Mouse (Mus musculus): ENCODE measurements at regions not wholly inside any gene's neighbourhood (a gene's known extent, or its start where the extent isn't known, plus 50 kb on each side); places are given as distances from the start of the nearest gene placed in this dataset.

DNA sequence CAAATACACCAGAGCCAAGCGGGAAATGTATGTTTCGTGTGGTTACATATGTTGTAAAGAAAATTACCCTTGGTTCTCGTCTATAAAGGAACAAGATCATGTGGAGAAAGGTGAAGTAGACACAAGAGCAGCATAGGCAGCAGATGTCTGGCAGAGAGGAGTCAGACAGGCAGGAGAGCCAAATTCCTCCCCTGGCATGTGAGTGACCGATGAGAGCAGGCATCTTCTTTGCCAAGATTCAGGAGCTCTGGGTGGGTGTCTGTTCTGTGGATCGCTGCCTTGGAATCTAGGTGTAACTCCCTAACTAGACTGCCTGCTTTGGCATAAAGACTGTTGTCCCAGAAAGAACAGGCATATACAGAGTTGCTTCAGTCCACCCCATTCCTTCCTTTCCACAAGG is 275.1 kb upstream of the Col8a1 start:
- no peak for TF ChIP-seq CTCF (IDR thresholded peaks at IDR 0.05; ENCODE audit: low read depth, low read length)
- TF ChIP-seq POLR2A (IDR thresholded peaks at IDR 0.05; ENCODE audit: extremely low read depth, insufficient read depth, low read length): no peak
